Mouse (Mus musculus): ENCODE data around the gene Elfn2. TPM values are rescaled to one million over a fixed set of nuclear protein-coding genes. Genes with fewer than 3 reads are reported as not detected.

The Elfn2 gene
- total RNA-seq, 2 experiments from 2014 or later = 0.09 TPM; not detected in 1

DNA sequence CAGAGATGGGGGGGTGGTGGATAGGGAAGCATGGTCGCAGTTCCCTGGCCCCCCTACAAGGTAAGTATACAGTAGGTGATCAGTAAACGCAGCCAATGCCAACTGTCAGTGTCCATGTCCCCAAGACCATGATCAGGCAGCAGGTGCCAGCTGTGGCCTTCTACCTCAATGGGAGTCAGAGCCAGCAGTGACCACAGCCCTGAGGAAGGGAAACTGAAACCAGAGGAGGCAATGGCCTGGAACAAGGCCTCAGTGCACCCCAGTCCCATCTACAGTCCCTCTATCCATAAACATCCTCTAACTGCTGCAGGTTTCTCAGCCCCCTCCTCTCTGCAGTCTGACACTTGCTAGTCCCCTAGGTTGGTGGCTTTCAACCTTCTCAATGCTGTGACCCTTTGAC, 27.9 kb downstream of the Elfn2 start:
- no peak for ATAC-seq (replicated peaks; ENCODE audit: low FRiP score, poor library complexity, severe bottlenecking)

DNA sequence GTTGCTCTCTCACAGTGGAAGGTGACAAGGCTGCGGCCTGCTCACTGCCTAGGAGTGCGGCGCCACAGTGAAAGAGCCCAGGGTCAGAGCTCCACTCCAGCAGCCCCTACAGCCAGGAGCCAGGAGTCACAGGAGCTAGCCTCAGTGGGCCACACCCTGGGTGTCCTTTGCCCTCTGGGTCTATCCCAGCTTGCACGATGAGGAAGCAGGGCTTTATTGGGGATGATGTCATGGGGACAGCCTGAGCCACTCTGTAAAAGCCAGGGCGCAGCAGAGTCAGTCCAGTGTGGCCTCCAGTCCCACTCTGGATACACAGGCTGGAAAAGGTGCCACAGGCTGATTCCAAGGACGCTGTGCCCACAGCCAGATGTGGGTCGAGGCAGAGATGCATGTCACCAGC, 31.7 kb downstream of the Elfn2 start:
- ATAC-seq (replicated peaks; ENCODE audit: low FRiP score, poor library complexity, severe bottlenecking) = no peak

- ATAC-seq (replicated peaks; ENCODE audit: low FRiP score, poor library complexity, severe bottlenecking) = no peak
Observed at GRCm38 (mm10) chr15:78684111-78684510, 34.5 kb downstream of the Elfn2 start.

DNA sequence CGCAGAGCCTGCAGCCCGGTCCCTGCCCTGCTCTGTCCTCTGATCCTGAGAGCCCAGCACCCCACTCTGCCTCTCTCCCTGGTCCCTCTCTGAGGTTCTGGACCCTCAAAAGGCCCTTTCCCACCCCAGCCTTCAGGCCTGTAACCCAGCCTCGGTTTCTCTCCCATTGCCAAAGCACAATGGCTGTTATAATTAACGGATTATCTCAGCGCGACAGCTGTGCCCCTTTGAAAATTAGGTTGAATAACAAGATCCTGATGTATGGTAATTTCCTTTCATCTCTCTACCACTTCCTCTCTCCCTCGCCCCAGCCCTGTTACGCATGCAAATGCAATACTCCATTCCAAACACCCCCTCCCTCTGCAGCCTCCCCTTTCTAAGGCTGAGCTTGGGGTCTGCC, 35.1 kb downstream of the Elfn2 start:
- ATAC-seq (replicated peaks; ENCODE audit: low FRiP score, poor library complexity, severe bottlenecking) = no peak

- ATAC-seq (replicated peaks; ENCODE audit: low FRiP score, poor library complexity, severe bottlenecking) = no peak
Observed at GRCm38 (mm10) chr15:78681781-78682180, 36.8 kb downstream of the Elfn2 start.

- no peak for ATAC-seq (replicated peaks; ENCODE audit: low FRiP score, poor library complexity, severe bottlenecking)
Observed at GRCm38 (mm10) chr15:78681301-78681700, 37.3 kb downstream of the Elfn2 start.

GRCm38 (mm10) chr15:78680291-78680690, 38.3 kb downstream of the Elfn2 start:
- no peak for ATAC-seq (replicated peaks; ENCODE audit: low FRiP score, poor library complexity, severe bottlenecking)

- no peak for ATAC-seq (replicated peaks; ENCODE audit: low FRiP score, poor library complexity, severe bottlenecking)
Observed at GRCm38 (mm10) chr15:78677708-78678107, 40.9 kb downstream of the Elfn2 start.

- ATAC-seq (replicated peaks; ENCODE audit: low FRiP score, poor library complexity, severe bottlenecking) = no peak
Observed at GRCm38 (mm10) chr15:78677015-78677414, 41.6 kb downstream of the Elfn2 start.

DNA sequence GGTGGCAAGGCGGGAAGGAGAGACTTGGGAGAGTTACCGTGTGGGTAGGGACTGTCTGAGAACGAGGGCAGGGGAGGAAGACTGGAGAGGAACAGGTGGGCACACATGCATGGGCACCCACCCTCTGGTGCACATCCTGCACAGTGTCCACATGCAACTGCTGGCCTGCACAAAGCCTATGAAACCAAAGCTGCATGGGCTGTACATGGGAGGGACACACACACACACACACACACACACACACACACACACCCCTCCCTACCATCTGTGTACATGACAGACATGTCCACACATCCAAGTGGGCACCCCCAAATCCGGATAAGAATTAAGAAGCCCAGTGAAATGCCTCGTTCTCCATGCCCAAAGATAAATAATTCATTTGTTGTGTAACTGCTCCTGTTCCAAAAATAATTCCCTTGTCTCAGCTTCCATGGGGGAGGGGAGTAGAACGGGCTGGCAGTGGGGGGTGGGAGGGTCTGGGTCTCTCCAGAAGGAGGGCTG, 43.6 kb downstream of the Elfn2 start:
- ATAC-seq (replicated peaks; ENCODE audit: low FRiP score, poor library complexity, severe bottlenecking) = no peak

- no peak for ATAC-seq (replicated peaks; ENCODE audit: low FRiP score, poor library complexity, severe bottlenecking)
Observed at GRCm38 (mm10) chr15:78673436-78673835, 45.1 kb downstream of the Elfn2 start.

DNA sequence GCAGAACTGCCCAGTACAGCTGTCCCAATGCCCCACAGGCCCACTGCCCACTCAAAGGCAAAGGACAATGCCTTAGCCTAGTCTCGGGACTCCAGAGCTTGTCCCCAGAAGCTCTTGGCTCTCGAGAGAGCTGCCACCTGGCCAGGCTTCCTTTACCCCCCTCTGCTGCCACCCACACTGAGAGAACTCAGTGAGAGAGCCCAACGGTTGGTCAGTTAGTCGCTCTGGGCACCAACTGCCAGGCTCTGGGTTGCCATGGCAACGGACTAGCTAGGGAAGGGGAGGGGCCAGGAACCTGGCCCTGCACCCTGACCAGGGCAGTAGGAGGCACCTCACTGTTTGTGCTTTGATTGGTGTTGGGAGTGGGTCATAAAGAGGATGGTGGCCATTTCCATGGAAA, 48.2 kb downstream of the Elfn2 start:
- no peak for ATAC-seq (replicated peaks; ENCODE audit: low FRiP score, poor library complexity, severe bottlenecking)

DNA sequence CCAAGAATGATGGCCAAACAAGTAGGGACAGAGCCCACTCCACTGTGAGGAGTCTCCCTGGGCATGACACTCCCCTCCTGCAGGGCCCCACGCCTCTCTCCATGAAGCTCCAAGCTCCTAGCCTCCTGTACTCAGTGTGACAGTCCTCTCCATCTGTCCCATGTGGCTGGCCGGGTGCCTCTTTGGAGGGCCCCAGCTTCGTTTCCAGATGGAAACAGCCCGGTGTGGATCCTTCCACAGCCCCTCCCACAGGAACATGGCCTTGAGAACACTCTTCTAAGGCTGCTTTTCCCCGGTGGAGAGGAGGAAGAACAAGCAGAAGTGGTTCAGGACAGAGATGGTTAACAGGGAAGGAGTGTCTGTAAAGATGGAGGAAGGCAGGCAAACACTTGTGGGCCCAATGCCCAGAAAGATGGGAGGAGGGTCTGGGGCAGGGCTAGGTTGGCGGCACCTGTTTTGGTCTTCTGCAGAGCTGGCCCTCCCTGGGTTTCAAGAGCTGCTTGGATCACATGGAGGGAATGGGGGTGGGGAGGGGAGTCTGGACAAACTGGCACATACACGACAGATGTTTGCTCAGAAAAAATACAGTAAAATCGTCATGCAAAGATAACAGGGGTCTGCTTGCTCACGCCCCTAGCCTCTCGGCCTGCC, 49.2 kb downstream of the Elfn2 start:
- ATAC-seq (replicated peaks; ENCODE audit: low FRiP score, poor library complexity, severe bottlenecking) = no peak

DNA sequence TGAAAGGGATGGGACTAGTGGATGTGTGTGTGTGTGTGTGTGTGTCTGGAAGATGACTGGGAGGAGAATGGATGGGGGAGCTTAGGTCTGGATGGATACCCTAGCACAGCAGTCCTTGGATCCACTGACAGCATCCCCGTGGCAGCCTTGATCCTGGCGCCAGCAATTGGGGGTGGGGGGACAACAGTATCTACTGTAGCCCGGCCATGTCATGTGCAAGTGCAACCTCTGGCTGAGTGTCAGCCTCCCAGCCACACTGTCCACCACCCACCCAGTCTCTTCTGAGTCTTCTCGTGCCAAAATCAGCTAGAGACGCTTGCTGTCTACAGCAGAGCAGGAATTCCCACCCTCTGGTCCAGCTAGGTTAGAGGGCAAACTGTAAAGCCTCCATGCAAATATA, 54.3 kb downstream of the Elfn2 start:
- no peak for ATAC-seq (replicated peaks; ENCODE audit: low FRiP score, poor library complexity, severe bottlenecking)

- no peak for ATAC-seq (replicated peaks; ENCODE audit: low FRiP score, poor library complexity, severe bottlenecking)
Observed at GRCm38 (mm10) chr15:78651169-78651568, 67.4 kb downstream of the Elfn2 start.

DNA sequence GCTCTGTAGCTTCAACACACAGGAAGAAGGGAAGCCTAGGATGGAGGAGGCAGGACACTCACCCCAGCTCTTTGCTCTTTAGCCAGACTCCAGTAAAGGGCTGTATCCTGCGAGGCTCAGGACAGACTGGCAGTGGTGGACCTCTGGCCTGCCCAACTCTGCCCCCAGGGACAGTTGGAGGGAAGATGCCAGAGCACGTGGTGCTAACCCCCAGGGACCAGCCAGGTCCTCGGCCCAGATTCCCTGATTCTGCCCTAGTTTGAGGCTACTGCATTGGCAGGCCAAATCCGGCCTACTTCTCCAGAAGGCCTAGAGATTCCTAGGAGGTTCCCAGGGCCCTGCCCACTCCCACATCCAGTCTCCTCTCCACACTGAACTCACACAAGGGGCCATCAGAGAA, 70.8 kb downstream of the Elfn2 start:
- ATAC-seq (replicated peaks; ENCODE audit: low FRiP score, poor library complexity, severe bottlenecking) = no peak

- ATAC-seq (replicated peaks; ENCODE audit: low FRiP score, poor library complexity, severe bottlenecking) = no peak
Observed at GRCm38 (mm10) chr15:78644606-78645005, 74.0 kb downstream of the Elfn2 start.

- ATAC-seq (replicated peaks; ENCODE audit: low FRiP score, poor library complexity, severe bottlenecking) = no peak
Observed at GRCm38 (mm10) chr15:78643633-78644032, 74.9 kb downstream of the Elfn2 start.

DNA sequence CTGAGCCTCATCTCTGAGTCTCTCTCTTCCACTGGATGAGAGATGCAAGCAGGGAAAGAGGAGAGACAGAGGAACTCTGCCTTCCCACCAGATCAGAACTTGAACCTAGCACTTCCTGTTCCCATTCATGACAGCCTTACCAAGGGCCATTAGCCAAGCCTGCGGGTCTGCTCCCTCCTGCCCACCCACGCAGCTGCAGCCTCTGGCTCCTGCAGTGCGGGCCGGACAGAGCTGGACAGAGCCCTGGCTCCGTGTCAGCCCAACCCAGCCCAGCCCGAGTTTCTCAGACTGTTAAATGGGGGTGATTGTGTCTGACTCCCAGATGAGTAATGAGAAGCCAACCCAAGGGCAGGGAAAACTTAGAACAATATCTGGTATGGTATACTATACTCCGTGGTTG, 83.3 kb downstream of the Elfn2 start:
- no peak for ATAC-seq (replicated peaks; ENCODE audit: low FRiP score, poor library complexity, severe bottlenecking)

- ATAC-seq (replicated peaks; ENCODE audit: low FRiP score, poor library complexity, severe bottlenecking) = no peak
Observed at GRCm38 (mm10) chr15:78634095-78634737, 84.4 kb downstream of the Elfn2 start.

DNA sequence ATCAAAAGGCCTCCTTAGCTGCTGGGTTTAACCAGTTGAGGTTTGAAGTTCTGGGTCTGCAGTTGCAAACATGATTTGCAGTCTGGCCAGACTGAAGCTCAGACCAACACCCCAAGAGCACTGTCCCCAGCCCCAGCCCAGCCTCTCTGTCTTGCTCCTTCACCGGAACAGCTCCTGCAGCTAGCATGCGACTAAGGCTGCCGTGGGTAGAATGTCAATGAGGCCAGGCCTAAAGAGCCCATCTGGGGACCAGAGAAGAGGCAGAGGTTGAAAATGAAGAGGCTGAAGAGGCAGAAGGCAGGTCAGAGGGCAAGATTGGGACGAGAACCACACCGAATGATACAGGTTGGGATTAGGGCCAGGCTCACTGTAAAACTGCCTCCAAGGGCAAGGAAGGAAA, 85.2 kb downstream of the Elfn2 start:
- no peak for ATAC-seq (replicated peaks; ENCODE audit: low FRiP score, poor library complexity, severe bottlenecking)

DNA sequence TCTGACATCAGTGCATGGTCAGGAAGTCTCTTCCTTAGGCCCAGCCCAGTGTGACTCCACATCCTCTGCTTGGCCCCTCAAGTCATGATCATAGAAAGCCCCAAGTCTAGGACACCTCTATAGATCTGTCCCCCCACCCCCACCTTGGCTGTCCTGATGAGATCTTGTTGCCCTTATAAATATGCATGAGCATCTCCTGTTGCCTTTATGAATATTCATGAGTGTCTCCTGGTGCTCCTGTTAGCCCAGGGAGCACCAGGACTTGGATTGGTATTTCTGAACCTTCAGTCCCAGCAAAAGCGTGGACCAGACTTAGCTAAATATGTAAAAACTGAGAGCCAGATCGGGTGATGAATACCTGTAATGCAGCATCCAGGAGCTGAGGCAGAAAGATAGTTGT, 86.2 kb downstream of the Elfn2 start:
- ATAC-seq (replicated peaks; ENCODE audit: low FRiP score, poor library complexity, severe bottlenecking) = no peak

Data from erythroblast, adult 5-6 weeks (primary cell).